Mouse (Mus musculus): Measurements from ENCODE around the gene Osgin1.

Osgin1 gene

DNA sequence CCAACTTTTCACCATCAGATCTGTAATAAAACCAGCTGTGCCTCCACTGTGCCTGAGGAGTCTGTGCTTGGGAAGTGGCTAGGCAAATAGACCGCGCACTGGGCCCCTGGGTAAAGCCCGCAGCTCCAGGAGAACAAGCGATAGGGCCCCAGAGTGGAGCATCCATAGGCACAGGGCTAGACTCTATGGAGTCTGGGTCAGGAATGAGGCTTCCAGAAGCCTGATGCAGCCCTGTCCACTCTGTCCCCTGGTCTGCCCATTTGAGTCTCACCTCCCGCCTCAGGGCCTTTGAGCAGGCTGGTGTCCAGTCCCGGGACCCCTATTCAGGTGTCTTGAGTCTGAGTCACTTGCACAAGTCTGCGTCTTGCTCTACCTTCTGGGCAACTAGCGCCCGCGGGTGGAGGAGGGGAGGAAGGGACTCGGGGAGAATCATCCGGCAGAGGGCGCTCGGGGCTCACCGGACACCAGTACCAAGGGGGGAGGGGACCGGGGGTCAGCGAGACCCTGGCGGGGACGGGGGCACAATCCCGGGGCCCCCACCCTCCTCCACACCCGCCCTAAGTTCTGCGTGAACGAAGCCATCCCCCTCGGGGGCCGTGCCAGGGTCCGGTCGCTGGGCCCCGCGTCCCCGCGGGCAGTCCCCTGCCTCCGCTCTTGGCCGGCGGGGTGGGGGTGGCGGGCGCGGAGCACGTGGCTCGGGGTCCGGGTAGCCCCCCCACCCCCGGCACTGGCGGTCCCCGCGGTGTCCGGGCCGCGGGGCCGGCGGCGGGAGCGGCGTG lies 12.5 kb downstream of the Osgin1 start, which contains the start of gene Necab2:
Gene Necab2, plus strand, starts transcription at position 509 of the 779 bp plus-strand sequence.
- DNase-seq: peak; percentile 87

DNA sequence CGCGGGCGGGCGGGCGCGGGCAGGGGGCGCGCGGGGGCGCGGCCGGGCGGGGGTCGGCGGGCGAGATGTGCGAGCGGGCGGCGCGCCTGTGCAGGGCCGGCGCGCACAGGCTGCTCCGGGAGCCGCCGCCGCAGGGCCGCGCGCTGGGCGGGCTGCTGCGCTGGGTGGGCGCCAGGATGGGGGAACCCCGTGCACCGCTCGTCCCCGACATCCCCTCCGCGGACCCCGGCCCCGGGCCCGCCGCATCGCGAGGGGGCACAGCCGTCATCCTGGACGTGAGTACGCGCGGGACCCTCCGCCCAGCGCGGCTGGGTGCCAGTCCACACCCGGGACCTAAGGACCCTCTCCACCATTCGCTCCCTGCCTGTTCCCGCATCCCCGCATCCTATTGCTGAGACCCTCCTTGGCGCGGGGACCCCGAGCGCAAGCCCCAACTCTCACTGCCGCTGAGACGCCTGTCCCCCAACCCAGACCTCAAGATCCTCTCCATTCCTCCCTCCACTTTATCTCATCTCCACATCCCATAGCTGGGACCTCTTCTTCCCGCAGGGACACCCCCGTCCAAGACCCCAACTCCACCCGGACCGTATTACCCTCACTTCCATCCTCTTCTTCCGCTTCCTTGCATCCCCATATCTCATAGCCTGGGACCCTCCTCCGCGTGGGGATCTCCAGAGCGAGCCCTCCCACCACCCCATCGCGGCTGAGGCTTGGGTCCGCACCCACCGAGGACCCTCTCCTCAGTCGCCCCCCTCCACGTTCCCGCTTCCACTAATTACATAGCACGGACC lies 13.3 kb downstream of the Osgin1 start:
- DNase-seq: no peak

DNA sequence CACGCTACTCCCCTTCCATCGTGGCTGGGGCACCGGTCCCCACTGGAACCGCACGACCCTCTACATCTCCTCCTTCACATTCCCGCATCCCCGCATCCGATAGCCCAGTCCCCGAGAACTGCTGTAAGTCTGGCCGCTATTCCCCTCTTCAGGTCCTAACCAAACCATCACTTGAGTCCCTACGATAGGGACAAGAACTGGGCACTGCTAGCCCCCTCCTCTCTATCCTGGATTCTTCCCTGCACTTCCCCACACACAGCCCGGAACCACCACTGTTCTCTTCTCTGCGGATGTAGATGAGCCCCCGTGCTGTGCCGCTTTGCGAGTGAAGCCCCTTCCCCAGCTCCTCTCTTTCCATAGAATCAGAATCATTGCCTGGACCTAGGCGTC lies 13.9 kb downstream of the Osgin1 start:
- no peak for DNase-seq

DNA sequence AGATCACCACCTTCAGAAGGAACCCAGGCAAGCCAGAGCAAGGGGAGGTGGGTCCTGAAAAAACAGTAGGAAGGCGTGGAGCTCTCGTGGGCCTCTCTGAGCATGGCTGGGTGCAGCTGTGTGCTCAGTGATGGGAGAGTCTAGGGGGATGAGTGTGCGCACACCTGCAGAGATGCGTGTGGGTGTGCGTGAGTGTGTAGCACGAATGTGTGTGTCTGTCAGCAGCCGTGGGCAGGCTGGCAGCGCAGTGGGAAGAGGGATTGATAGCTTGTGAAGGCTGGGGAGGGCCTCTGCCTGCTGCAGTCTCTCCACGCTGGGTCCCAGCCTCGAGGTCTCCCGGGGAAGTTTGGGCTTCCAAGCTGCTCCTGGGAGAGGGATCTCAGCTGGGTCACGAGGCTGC lies 15.7 kb downstream of the Osgin1 start:
- no peak for DNase-seq

DNA sequence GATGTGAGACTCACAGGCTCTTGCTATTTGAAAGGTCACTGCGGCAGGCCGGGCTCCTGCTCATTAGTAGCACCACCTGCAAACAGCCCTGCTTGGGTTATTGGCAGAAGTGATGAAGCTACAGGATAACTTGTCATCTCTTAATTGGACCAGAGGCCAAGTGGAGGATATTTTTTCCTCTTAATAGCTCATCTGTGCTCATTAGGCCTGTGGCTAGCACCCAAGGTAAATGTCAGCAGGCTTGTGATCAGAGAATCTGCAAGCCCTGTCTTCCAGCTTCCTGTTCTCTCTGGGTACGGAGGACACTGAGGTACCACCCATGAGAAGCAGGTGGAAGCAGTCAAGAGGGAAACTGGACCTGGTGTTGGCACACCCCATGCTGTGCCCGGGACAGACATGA lies 17.2 kb downstream of the Osgin1 start:
- no peak for DNase-seq

DNA sequence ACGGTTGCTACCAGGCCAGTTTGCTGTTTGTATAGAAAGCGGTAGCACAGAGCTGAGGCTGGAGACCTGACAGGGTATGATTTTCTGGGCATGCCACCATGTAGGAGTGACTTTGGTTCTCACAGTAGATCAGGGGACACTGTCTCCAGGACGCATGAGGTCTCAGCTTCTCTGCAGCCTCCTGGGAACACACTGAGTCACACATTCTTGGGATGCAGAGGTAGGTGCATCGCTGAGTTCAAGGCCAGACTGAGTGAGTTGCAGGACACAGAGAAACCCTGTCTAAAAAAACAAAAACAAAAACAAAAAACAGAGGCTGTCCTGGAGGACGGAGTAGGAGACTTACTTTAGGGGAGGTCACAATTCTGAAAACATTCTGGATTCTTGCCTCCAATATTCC lies 19.0 kb downstream of the Osgin1 start:
- DNase-seq: no peak

DNA sequence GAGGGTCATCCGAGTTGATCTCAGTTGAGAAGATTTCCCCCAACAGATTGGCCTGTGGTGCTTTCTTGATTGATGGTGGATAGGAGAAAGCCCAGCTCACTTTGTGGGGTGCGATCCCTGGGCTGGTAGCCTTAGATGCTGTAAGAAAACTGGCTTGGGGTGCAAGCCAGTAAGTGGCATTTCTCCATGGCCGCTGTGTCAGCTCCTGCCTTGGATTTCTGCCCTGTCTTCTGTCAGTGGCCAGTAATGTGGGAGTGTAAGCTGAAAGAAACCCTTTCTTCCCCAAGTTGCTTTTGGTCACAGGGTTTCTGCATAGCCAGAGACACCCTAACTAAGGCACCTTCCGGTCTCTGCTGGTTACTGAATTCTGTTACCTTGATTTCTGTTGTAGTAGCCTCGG lies 22.1 kb downstream of the Osgin1 start:
- DNase-seq: no peak

DNA sequence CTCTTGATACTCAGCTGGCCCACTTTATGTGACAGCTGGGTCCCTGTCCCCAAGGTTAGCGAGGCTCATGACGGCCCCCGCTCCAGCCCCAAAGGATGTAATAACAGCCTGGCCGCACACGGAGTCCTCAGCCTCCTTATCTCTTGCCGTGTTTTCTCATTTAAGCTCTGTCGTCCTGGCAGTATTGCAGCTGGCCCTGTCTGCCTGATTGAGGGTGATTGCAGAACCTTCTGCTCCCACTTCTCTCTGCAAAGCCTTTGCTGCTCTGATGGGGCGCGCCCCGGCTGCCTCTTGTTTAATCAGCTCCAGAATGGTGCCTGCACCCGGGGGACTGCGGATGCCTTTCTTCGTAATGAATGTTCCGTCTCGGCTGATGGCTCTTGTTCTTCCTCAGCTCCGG lies 25.8 kb downstream of the Osgin1 start:
- DNase-seq: no peak

DNA sequence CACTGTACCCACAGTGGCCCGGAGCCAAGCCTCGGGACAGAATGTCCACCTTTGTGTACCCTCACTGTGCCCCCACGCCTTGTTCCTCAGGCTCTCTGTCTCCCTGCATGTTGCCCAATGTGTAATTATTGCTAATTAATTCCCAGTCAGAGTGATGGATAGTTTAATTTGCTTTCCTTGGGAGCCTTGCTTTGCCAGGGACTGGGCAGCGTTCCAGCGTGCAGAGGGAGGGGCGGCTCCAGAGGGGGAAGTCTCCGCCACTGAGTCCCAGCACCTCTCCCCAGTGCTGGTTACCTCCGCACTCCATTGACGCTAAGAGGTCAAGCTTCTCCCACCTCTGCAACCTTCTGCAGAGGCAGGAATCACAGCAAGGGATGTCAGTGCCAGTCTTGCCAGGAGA lies 27.4 kb downstream of the Osgin1 start:
- no peak for DNase-seq

DNA sequence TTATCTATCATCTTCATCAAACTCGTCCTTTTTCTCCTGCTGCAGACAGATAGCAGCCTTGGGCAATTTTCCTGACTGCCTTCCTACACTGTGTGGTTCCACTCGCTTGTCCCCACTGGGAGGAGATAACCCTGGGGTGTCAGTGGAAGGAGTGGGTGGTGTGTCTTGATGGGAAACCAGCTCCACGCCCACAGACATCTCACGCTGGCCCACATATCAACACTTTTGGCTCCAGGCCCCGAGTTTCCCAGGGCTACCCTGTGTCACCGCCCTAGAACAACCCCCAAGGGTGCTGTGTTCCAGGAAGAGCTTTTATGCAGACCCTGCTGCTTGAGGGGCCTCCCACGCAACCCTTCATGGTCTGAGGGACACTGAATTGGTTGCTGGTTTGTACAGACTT lies 29.8 kb downstream of the Osgin1 start:
- no peak for DNase-seq

DNA sequence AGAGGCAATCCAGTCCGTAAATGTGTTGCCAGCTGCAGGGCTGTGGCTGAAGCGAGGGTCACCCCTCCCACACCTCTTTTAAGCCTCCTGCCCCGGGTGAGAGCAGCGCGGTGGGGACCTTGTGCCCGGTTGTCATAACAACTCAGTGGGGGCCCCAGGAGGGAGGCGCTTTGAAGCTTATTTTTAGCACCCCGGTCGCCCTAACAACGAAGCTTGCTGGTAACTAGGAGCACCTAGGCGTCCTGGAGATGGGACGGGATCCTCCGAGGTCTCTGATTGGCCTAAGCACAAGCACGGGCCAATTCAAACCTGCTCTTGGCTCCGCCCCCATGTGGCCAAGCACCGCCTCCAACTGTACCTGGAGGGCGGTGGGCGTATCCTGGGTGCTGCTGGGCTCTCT lies 32.2 kb downstream of the Osgin1 start:
- no peak for DNase-seq

DNA sequence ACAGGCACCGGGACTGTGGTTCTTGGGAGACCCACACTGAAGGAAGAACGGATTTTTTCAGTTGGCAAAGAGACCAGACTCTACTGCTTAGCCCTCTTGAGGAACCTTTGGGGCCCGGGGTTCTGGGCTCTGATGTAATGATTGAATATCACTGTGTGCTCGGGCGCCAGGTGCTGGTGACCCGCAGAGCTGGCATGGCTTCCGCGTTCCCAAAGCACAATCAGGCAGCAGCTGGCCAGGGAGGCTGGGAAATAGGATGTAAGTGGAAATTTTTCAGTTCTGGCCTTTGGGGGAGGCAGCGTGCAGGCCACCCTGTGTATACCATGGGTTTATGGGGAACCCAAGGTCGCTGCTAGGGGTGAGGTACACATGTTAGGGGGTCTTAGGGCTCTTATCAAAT lies 32.9 kb downstream of the Osgin1 start:
- no peak for DNase-seq

DNA sequence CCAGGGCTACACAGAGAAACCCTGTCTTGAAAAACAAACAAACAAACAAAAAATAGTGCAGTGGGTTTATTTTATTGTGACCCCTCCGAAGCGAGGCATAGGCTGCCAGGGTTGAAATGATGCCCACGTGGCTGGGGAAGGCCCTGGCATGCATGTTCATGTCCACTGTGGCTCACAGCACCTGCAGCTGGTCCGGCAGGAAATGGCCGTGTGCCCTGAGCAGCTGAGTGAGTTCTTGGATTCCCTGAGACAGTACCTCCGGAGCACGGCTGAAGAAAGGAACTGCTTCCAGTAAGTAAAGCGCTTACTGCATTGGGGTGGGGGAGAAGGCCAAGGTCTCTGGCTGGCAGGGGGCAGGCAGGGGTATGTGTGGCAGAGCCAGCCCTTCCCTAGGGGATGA lies 34.2 kb downstream of the Osgin1 start:
- no peak for DNase-seq

DNA sequence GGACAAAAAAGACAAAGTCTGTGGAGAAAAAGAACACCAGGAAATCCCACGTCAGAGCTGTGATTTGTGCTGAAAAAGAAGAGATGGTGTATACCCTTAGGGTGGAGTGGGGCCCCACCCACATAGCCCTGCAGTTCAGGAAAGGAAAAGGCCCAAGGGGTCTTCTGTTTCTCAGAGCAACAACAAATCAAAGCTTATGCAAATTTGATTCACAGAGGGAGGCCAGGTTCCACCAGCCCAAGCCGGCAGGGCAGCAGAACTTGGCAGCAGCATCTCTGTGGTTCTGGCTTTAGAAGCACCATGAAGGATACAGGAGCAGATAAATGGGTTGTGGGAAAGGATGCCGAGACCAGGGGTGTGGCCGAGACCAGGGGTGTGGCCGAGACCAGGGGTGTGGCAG lies 44.8 kb downstream of the Osgin1 start:
- DNase-seq: no peak

DNA sequence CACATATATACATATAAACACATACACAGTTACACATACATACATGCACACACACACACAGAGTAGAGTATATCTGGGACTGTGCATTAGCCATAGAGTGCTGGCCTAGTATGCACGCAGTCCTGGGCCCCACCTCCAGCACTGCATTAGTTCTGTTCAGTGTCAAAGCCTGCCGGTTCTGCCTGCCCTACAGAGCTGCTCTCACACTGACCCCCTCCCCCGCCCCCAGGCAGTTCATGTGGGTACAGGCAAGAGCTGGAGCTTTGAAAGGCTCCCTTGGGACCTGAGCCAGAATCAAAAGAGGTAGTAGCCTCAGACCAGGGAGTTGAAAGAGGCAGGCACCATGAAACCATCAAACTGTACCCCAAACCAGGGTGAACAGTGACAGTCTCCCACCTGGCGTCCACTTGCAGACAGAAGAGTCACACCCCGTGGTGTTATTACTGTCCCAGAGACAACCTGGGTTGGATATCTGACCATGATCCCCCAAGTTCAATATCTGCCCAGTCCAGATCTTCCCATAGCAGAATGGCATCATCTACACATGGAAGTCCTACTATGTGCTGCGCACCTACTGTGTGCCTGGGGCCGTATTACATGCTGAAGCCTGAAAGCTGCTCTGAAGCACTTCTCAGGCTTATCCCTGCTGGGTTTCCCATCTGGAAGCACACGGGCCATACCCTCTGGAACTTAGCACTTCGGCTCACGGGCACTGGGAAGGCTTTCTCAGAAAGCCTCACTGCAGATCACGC lies 50.4 kb downstream of the Osgin1 start:
- DNase-seq: no peak

DNA sequence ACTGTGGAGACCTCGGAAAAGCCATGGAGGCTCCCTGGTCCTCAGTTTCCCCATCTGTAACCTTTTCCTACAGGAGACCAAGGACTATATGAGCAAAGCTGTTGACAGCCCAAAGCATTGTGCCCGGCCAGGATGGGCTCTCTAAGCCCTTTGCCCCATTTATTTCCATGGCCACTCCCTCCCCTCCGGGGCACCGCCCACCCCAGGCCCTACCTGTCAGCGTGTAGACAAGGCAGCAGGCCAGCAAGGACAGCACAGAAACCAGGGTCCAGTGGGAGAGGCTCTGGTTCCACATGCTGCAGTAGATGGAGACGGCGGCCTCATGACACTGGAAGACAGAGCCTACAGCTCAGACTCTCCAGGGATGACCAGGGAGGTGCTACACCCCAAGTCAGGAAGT lies 53.2 kb downstream of the Osgin1 start:
- DNase-seq: peak; percentile 23

Measured in kidney, adult 18-20 months (tissue).